In genomic region chr13:74009791-74010614, GRCm38 (mm10) we compare ENCODE assay signal across 8 mouse cellular contexts. TPM values are rescaled to one million over a fixed set of nuclear protein-coding genes. Genes with fewer than 3 reads are reported as not detected.
DNase-seq lines count a peak whose midpoint lies in the region; ATAC-seq lines count a peak whose summit lies in the region.

No protein-coding gene starts in this region.

- 0 out of 2 replicates have a peak, but pooled peaks cover 3% of the 10 kb centered on the region for H3K27me3 ChIP-seq in forebrain, embryonic 14.5 days (replicated peaks; ENCODE audit: control insufficient read depth, insufficient read depth, low read length)
- H3K27me3 ChIP-seq in liver, embryonic 15.5 days = peaks cover 90% of the 10 kb centered on the region
- H3K27me3 ChIP-seq in neural tube, embryonic 12.5 days (replicated peaks) = peaks cover 19% of the 10 kb centered on the region

- peaks cover 3% of the 10 kb centered on the region; the same call in 1 of the 2 replicates for H3K4me1 ChIP-seq in forebrain, embryonic 14.5 days (ENCODE audit: control insufficient read depth, insufficient read depth, low read length)
- peaks cover 24% of the 10 kb centered on the region for H3K4me1 ChIP-seq in liver, embryonic 15.5 days (replicated peaks)
- H3K4me1 ChIP-seq in neural tube, embryonic 12.5 days = peaks cover 11% of the 10 kb centered on the region

- under 1% methylated on average over 55 of the region's 55 CpGs for WGBS in forebrain, embryonic 14.5 days
- WGBS in liver, embryonic 15.5 days (ENCODE audit: insufficient replicate concordance) = 1% methylated on average over 55 of the region's 55 CpGs
- under 1% methylated on average over 55 of the region's 55 CpGs for WGBS in neural tube, embryonic 12.5 days

- ATAC-seq in cerebellum, adult (ENCODE audit: insufficient number of reproducible peaks, low FRiP score, low TSS enrichment) = peak; percentile 28
- peak; percentile 73 for ATAC-seq in forebrain, embryonic 14.5 days
- ATAC-seq in liver, embryonic 15.5 days (ENCODE audit: insufficient read depth) = peak; percentile 10; the same call in 1 of the 2 replicates
- ATAC-seq in neural tube, embryonic 12.5 days (ENCODE audit: low FRiP score, low read depth) = peak; percentile 63

- no peaks in the 10 kb centered on the region for H3K36me3 ChIP-seq in forebrain, embryonic 14.5 days (ENCODE audit: control insufficient read depth, insufficient read depth, low read length)
- H3K36me3 ChIP-seq in liver, embryonic 15.5 days (replicated peaks) = no peaks in the 10 kb centered on the region
- no peaks in the 10 kb centered on the region for H3K36me3 ChIP-seq in neural tube, embryonic 12.5 days

- H3K4me3 ChIP-seq in forebrain, embryonic 14.5 days (ENCODE audit: low read depth, low read length) = peak overlapping the region; percentile 55
- H3K4me3 ChIP-seq in liver, embryonic 15.5 days (replicated peaks) = peak overlapping the region; percentile 58
- H3K4me3 ChIP-seq in neural tube, embryonic 12.5 days = peak overlapping the region; percentile 54

- H3K27ac ChIP-seq in forebrain, embryonic 14.5 days (ENCODE audit: low read depth, low read length) = peak overlapping the region; percentile 53; the same call in 1 of the 2 replicates
- no peak overlapping the region for H3K27ac ChIP-seq in liver, embryonic 15.5 days (replicated peaks)
- H3K27ac ChIP-seq in neural tube, embryonic 12.5 days = 0 out of 2 replicates have a peak overlapping the region, but pooled peaks have one; percentile 4

- no peaks in the 10 kb centered on the region for H3K9me3 ChIP-seq in forebrain, embryonic 14.5 days (replicated peaks; ENCODE audit: control insufficient read depth, low read length)
- no peaks in the 10 kb centered on the region for H3K9me3 ChIP-seq in liver, embryonic 15.5 days (replicated peaks)
- no peaks in the 10 kb centered on the region for H3K9me3 ChIP-seq in neural tube, embryonic 12.5 days

- intact Hi-C loops in heart, postnatal 14 days (cut with DNase I) = no loop called here

- H3K4me2 ChIP-seq in forebrain, embryonic 14.5 days (ENCODE audit: low read length) = peak overlapping the region; percentile 98
- peak overlapping the region; percentile 92 for H3K4me2 ChIP-seq in liver, embryonic 15.5 days
- peak overlapping the region; percentile 97 for H3K4me2 ChIP-seq in neural tube, embryonic 12.5 days (replicated peaks)

- H3K9ac ChIP-seq in forebrain, embryonic 14.5 days (ENCODE audit: low read length) = peak overlapping the region; percentile 60
- no peak overlapping the region for H3K9ac ChIP-seq in liver, embryonic 15.5 days
- peak overlapping the region; percentile 52 for H3K9ac ChIP-seq in neural tube, embryonic 12.5 days

- DNase-seq in B cell, adult 2 months = peak; percentile 21 to 25
- DNase-seq in forebrain, embryonic 14.5 days (ENCODE audit: low spot score) = peak; percentile 89
- peak; percentile 76 to 77 for DNase-seq in heart, postnatal 14 days
- DNase-seq in kidney, postnatal 4 days = peak; percentile 67 to 76
- DNase-seq in testis, postnatal 10 days (ENCODE audit: low spot score) = peak; percentile 76

RNA-seq across cellular contexts. Expression of gene Tppp, which starts 0.8 kb away (rescaled TPM):
- polyA plus RNA-seq in forebrain, embryonic 14.5 days (2014; fragmentation: Nextera tagmentation; extraction: Ambion mirVana) = 6.6 and 8.9 TPM in 2 replicates
- total RNA-seq in heart, postnatal 14 days (2021) = 10 to 100 TPM; 17.2 to 24.1 TPM
- 0.32 and 0.40 TPM in 2 replicates for polyA plus RNA-seq in liver, embryonic 15.5 days (2015; fragmentation: Nextera tagmentation; extraction: Ambion mirVana)
- polyA plus RNA-seq in neural tube, embryonic 12.5 days (2016; fragmentation: Nextera tagmentation; extraction: Ambion mirVana) = 4.7 and 5.6 TPM in 2 replicates

RNA-seq across cellular contexts. Expression of gene Zdhhc11, which starts 46.4 kb away (rescaled TPM):
- polyA plus RNA-seq in forebrain, embryonic 14.5 days (2014; fragmentation: Nextera tagmentation; extraction: Ambion mirVana) = not detected in 2 replicates
- not detected for total RNA-seq in heart, postnatal 14 days (2021)
- polyA plus RNA-seq in liver, embryonic 15.5 days (2015; fragmentation: Nextera tagmentation; extraction: Ambion mirVana) = not detected in 2 replicates
- polyA plus RNA-seq in neural tube, embryonic 12.5 days (2016; fragmentation: Nextera tagmentation; extraction: Ambion mirVana) = not detected in 2 replicates

RNA-seq across cellular contexts. Expression of gene Cep72, which starts 52.1 kb away (rescaled TPM):
- polyA plus RNA-seq in forebrain, embryonic 14.5 days (2014; fragmentation: Nextera tagmentation; extraction: Ambion mirVana) = 11.6 and 12.5 TPM in 2 replicates
- total RNA-seq in heart, postnatal 14 days (2021) = 1 to 10 TPM; 1.6 to 2.2 TPM
- polyA plus RNA-seq in liver, embryonic 15.5 days (2015; fragmentation: Nextera tagmentation; extraction: Ambion mirVana) = 6.8 and 7.2 TPM in 2 replicates
- 15.3 and 16.0 TPM in 2 replicates for polyA plus RNA-seq in neural tube, embryonic 12.5 days (2016; fragmentation: Nextera tagmentation; extraction: Ambion mirVana)

Comparison
In these comparisons a context has a peak if more than half of its experiments do, and no peak if none do; other contexts are left out.
1. DNase-seq: peak in every context shown above with its lines; median percentile 89 in forebrain, embryonic 14.5 days; 76 in heart, postnatal 14 days; 76 in testis, postnatal 10 days; 72 in kidney, postnatal 4 days; 23 in B cell, adult 2 months.
2. ATAC-seq: peak in every context shown above with its lines; median percentile 73 in forebrain, embryonic 14.5 days; 63 in neural tube, embryonic 12.5 days; 28 in cerebellum, adult; 10 in liver, embryonic 15.5 days.